25 mouse cellular contexts compared by ENCODE assay signal in genomic region chr5:76760349-76760748, GRCm38 (mm10).
DNase-seq lines count a peak whose midpoint lies in the region; ATAC-seq and TF ChIP-seq lines count a peak whose summit lies in the region.
"Had no signal": no experiment of that assay in that cellular context is flagged by ENCODE, and none has a peak within 500 bp of the region (broad histone marks: within the 10 kb centered on the region; RNA-seq: fewer than 3 reads in every experiment).

No protein-coding gene starts in this region.

- 0 out of 2 replicates have a peak overlapping the region, but pooled peaks have one; percentile 10 for H3K27ac ChIP-seq in heart, embryonic 15.5 days
- no peak overlapping the region for H3K27ac ChIP-seq in kidney, postnatal 0 days
- H3K27ac ChIP-seq in neural tube, embryonic 13.5 days (replicated peaks) = peak overlapping the region; percentile 35
- H3K27ac ChIP-seq: embryonic facial prominence, embryonic 15.5 days; heart, embryonic 13.5 days; left cerebral cortex, adult 2 months; limb, embryonic 12.5 days; liver, embryonic 15.5 days; lung, embryonic 15.5 days had no signal

- H3K36me3 ChIP-seq in heart, embryonic 15.5 days = no peaks in the 10 kb centered on the region
- H3K36me3 ChIP-seq in kidney, postnatal 0 days (ENCODE audit: insufficient read depth, low read length) = no peaks in the 10 kb centered on the region
- peaks cover 3% of the 10 kb centered on the region; the same call in 1 of the 2 replicates for H3K36me3 ChIP-seq in neural tube, embryonic 13.5 days
- H3K36me3 ChIP-seq: embryonic facial prominence, embryonic 15.5 days; heart, embryonic 13.5 days; limb, embryonic 12.5 days; lung, embryonic 15.5 days had no signal

- ATAC-seq in heart, embryonic 15.5 days (replicated peaks; ENCODE audit: insufficient number of reproducible peaks, insufficient read depth, low FRiP score, low read depth) = peak; percentile 56; the same call in 1 of the 2 replicates
- no peak for ATAC-seq in kidney, postnatal 0 days (replicated peaks; ENCODE audit: low FRiP score, low read depth)
- no peak for ATAC-seq in neural tube, embryonic 13.5 days (ENCODE audit: low read depth)
- ATAC-seq: CD4-positive, CD25-positive, alpha-beta regulatory T cell, adult 4 months; forebrain, embryonic 16.5 days; intestine, embryonic 16.5 days had no signal

- H3K4me2 ChIP-seq in heart, embryonic 15.5 days = no peak overlapping the region
- H3K4me2 ChIP-seq in kidney, postnatal 0 days (ENCODE audit: low read length) = no peak overlapping the region
- H3K4me2 ChIP-seq in neural tube, embryonic 13.5 days = no peak overlapping the region
- H3K4me2 ChIP-seq: embryonic facial prominence, embryonic 15.5 days; heart, embryonic 13.5 days; limb, embryonic 12.5 days; liver, embryonic 15.5 days; lung, embryonic 15.5 days had no signal

- 0 out of 2 replicates have a peak, but pooled peaks cover 4% of the 10 kb centered on the region for H3K4me1 ChIP-seq in heart, embryonic 15.5 days (replicated peaks)
- H3K4me1 ChIP-seq in kidney, postnatal 0 days (replicated peaks; ENCODE audit: insufficient read depth, low read length) = no peaks in the 10 kb centered on the region
- peaks cover 55% of the 10 kb centered on the region for H3K4me1 ChIP-seq in neural tube, embryonic 13.5 days (replicated peaks)
- H3K4me1 ChIP-seq: liver, embryonic 15.5 days had no signal

- no peak overlapping the region for H3K9ac ChIP-seq in heart, embryonic 15.5 days
- no peak overlapping the region for H3K9ac ChIP-seq in kidney, postnatal 0 days (ENCODE audit: low read depth, low read length)
- no peak overlapping the region for H3K9ac ChIP-seq in neural tube, embryonic 13.5 days
- H3K9ac ChIP-seq: embryonic facial prominence, embryonic 15.5 days; heart, embryonic 13.5 days; limb, embryonic 12.5 days; liver, embryonic 15.5 days; lung, embryonic 15.5 days had no signal

- DNase-seq in heart, adult 18-20 months = no peak
- DNase-seq in kidney, postnatal 0 days (ENCODE audit: low spot score) = peak; percentile 46
- no peak for DNase-seq in kidney, postnatal 10 days
- no peak for DNase-seq in neural tube, embryonic 10.5 days (ENCODE audit: extremely low spot score, low spot score)
- no peak for DNase-seq in urinary bladder, postnatal 36 days (ENCODE audit: low spot score in 2 of 2)
- no peak for DNase-seq in frontal cortex, postnatal 10 days (ENCODE audit: low spot score in 2 of 2)
- DNase-seq: adrenal gland, postnatal 25 days; cerebellum, adult 11-12 months; cerebellum, adult 9-11 months; embryo, embryonic 11 days; kidney, adult 8-10 months; kidney, postnatal 14 days; right cerebral cortex, postnatal 25 days; thymus, postnatal 14 days had no signal

- no peak overlapping the region for H3K4me3 ChIP-seq in heart, embryonic 15.5 days
- no peak overlapping the region for H3K4me3 ChIP-seq in kidney, postnatal 0 days (replicated peaks; ENCODE audit: low read depth, low read length)
- H3K4me3 ChIP-seq in neural tube, embryonic 13.5 days = no peak overlapping the region
- H3K4me3 ChIP-seq: embryonic facial prominence, embryonic 15.5 days; heart, embryonic 13.5 days; left cerebral cortex, adult 2 months; limb, embryonic 12.5 days; liver, embryonic 15.5 days; lung, embryonic 15.5 days had no signal

- WGBS in heart, embryonic 15.5 days = 60% methylated on average over 3 of the region's 3 CpGs
- WGBS in kidney, postnatal 0 days = 64% methylated on average over 3 of the region's 3 CpGs
- WGBS in neural tube, embryonic 13.5 days = 72% methylated on average over 3 of the region's 3 CpGs

- H3K9me3 ChIP-seq in heart, embryonic 15.5 days (replicated peaks) = no peaks in the 10 kb centered on the region; the same call in 1 of the 2 replicates
- H3K9me3 ChIP-seq in kidney, postnatal 0 days (replicated peaks; ENCODE audit: low read length) = no peaks in the 10 kb centered on the region
- no peaks in the 10 kb centered on the region for H3K9me3 ChIP-seq in neural tube, embryonic 13.5 days
- H3K9me3 ChIP-seq: embryonic facial prominence, embryonic 15.5 days; heart, embryonic 13.5 days; limb, embryonic 12.5 days; liver, embryonic 15.5 days; lung, embryonic 15.5 days had no signal

- no peak for TF ChIP-seq CTCF in kidney, postnatal 0 days (IDR thresholded peaks at IDR 0.05; ENCODE audit: low read depth)

- no peaks in the 10 kb centered on the region for H3K27me3 ChIP-seq in heart, embryonic 15.5 days
- H3K27me3 ChIP-seq in kidney, postnatal 0 days (ENCODE audit: insufficient read depth, low read length) = no peaks in the 10 kb centered on the region
- no peaks in the 10 kb centered on the region for H3K27me3 ChIP-seq in neural tube, embryonic 13.5 days
- H3K27me3 ChIP-seq: embryonic facial prominence, embryonic 15.5 days; heart, embryonic 13.5 days; limb, embryonic 12.5 days; liver, embryonic 15.5 days; lung, embryonic 15.5 days had no signal
